Comparison of ENCODE assay signal across 9 mouse cellular contexts in genomic region chr7:118295275-118295674, GRCm38 (mm10). TPM values are rescaled to one million over a fixed set of nuclear protein-coding genes. Genes with fewer than 3 reads are reported as not detected.
DNase-seq lines count a peak whose midpoint lies in the region; ATAC-seq and TF ChIP-seq lines count a peak whose summit lies in the region.
"Had no signal": no experiment of that assay in that cellular context is flagged by ENCODE, and none has a peak within 500 bp of the region (broad histone marks: within the 10 kb centered on the region; RNA-seq: fewer than 3 reads in every experiment).

No protein-coding gene starts in this region.

- POLR2A ChIA-PET in Patski (lab: Charles Lee): interaction anchor here (0.9 kb wide), 1 partner anchor 62 kb away, joined by 3 read pairs; no protein-coding TSS in a partner anchor

- WGBS in intestine, postnatal 0 days: 76% methylated on average over 11 of the region's 11 CpGs
- 77% methylated on average over 11 of the region's 11 CpGs for WGBS in intestine, embryonic 16.5 days
- 83% methylated on average over 11 of the region's 11 CpGs for WGBS in forebrain, postnatal 0 days
- WGBS in midbrain, embryonic 11.5 days: 80% methylated on average over 11 of the region's 11 CpGs

- H3K4me2 ChIP-seq in intestine, postnatal 0 days (replicated peaks; ENCODE audit: low read depth): no peak overlapping the region
- H3K4me2 ChIP-seq in intestine, embryonic 16.5 days (ENCODE audit: low read depth, low read length): no peak overlapping the region
- H3K4me2 ChIP-seq in forebrain, postnatal 0 days (ENCODE audit: low read depth): no peak overlapping the region
- H3K4me2 ChIP-seq in midbrain, embryonic 11.5 days: no peak overlapping the region

- no peak overlapping the region for H3K4me3 ChIP-seq in intestine, postnatal 0 days (ENCODE audit: low read depth, low read length)
- no peak overlapping the region for H3K4me3 ChIP-seq in intestine, embryonic 16.5 days (ENCODE audit: low read length)
- H3K4me3 ChIP-seq in forebrain, postnatal 0 days (ENCODE audit: low read depth, low read length): no peak overlapping the region
- H3K4me3 ChIP-seq in midbrain, embryonic 11.5 days (ENCODE audit: low read depth, low read length): no peak overlapping the region

- 0 out of 2 replicates have a peak, but pooled peaks have one; percentile 3 for ATAC-seq in intestine, postnatal 0 days
- ATAC-seq in intestine, embryonic 16.5 days: no peak
- no peak for ATAC-seq in Patski
- peak; percentile 53; the same call in 1 of the 2 replicates for ATAC-seq in megakaryocyte, adult 5-6 weeks (ENCODE audit: poor library complexity, severe bottlenecking)
- ATAC-seq in forebrain, postnatal 0 days: no peak
- no peak for ATAC-seq in midbrain, embryonic 11.5 days (ENCODE audit: low FRiP score)
- ATAC-seq: forebrain, embryonic 16.5 days had no signal

- peak; percentile 51 for TF ChIP-seq CTCF in intestine, postnatal 0 days (IDR thresholded peaks at IDR 0.05; ENCODE audit: low read depth)
- TF ChIP-seq CTCF in Patski (IDR thresholded peaks at IDR 0.05): peak; percentile 76
- TF ChIP-seq CTCF in forebrain, postnatal 0 days (IDR thresholded peaks at IDR 0.05; ENCODE audit: low read depth): no peak

- no peak overlapping the region for H3K9ac ChIP-seq in intestine, postnatal 0 days (ENCODE audit: low read depth, low read length)
- no peak overlapping the region for H3K9ac ChIP-seq in intestine, embryonic 16.5 days (ENCODE audit: low read depth, low read length)
- H3K9ac ChIP-seq in forebrain, postnatal 0 days: no peak overlapping the region
- no peak overlapping the region for H3K9ac ChIP-seq in midbrain, embryonic 11.5 days (ENCODE audit: low read length)

- H3K4me1 ChIP-seq in intestine, postnatal 0 days (replicated peaks; ENCODE audit: control insufficient read depth, insufficient read depth, low read length): no peaks in the 10 kb centered on the region
- H3K4me1 ChIP-seq in intestine, embryonic 16.5 days (ENCODE audit: control insufficient read depth, insufficient read depth, low read length): no peaks in the 10 kb centered on the region
- H3K4me1 ChIP-seq in forebrain, postnatal 0 days (ENCODE audit: insufficient read depth): no peaks in the 10 kb centered on the region
- H3K4me1 ChIP-seq in midbrain, embryonic 11.5 days (ENCODE audit: control insufficient read depth, insufficient read depth, low read length): peaks cover 3% of the 10 kb centered on the region; the same call in 1 of the 2 replicates

- H3K9me3 ChIP-seq in intestine, postnatal 0 days (ENCODE audit: control insufficient read depth): no peaks in the 10 kb centered on the region; the same call in 1 of the 2 replicates
- peaks cover 6% of the 10 kb centered on the region; the same call in 1 of the 2 replicates for H3K9me3 ChIP-seq in intestine, embryonic 16.5 days (ENCODE audit: control insufficient read depth, low read length)
- 0 out of 2 replicates have a peak, but pooled peaks cover 6% of the 10 kb centered on the region for H3K9me3 ChIP-seq in forebrain, postnatal 0 days (ENCODE audit: low read length)
- peaks cover 5% of the 10 kb centered on the region; the same call in 1 of the 2 replicates for H3K9me3 ChIP-seq in midbrain, embryonic 11.5 days (ENCODE audit: control insufficient read depth, low read length)

- in situ Hi-C loops in Patski (cut with MboI; ENCODE audit: low pct_unique_long_range_greater_than_20kb): loop anchor here (10.0 kb wide), 1 partner anchor 170 kb away; the partner anchor contains the start of gene Arl6ip1

- peak; percentile 85 to 88 for DNase-seq in B cell, adult 2 months
- DNase-seq in Patski (ENCODE audit: low read depth, low spot score): no peak
- DNase-seq in forebrain, postnatal 0 days: no peak
- no peak for DNase-seq in midbrain, embryonic 11.5 days (ENCODE audit: low spot score, missing footprints)
- DNase-seq in frontal cortex, postnatal 25 days (ENCODE audit: low spot score in 2 of 2): no peak

- H3K27me3 ChIP-seq in intestine, postnatal 0 days (replicated peaks; ENCODE audit: control insufficient read depth, insufficient read depth, low read length): no peaks in the 10 kb centered on the region
- H3K27me3 ChIP-seq in intestine, embryonic 16.5 days (replicated peaks; ENCODE audit: control insufficient read depth, insufficient read depth, low read length): no peaks in the 10 kb centered on the region
- H3K27me3 ChIP-seq in Patski: no peaks in the 10 kb centered on the region
- no peaks in the 10 kb centered on the region for H3K27me3 ChIP-seq in forebrain, postnatal 0 days (ENCODE audit: insufficient read depth, low read length)
- H3K27me3 ChIP-seq in midbrain, embryonic 11.5 days (ENCODE audit: control insufficient read depth, insufficient read depth, low read length): no peaks in the 10 kb centered on the region

- H3K36me3 ChIP-seq in intestine, postnatal 0 days (ENCODE audit: control insufficient read depth, insufficient read depth): no peaks in the 10 kb centered on the region
- no peaks in the 10 kb centered on the region for H3K36me3 ChIP-seq in intestine, embryonic 16.5 days (ENCODE audit: control insufficient read depth, insufficient read depth, low read length)
- no peaks in the 10 kb centered on the region for H3K36me3 ChIP-seq in forebrain, postnatal 0 days (ENCODE audit: insufficient read depth)
- no peaks in the 10 kb centered on the region for H3K36me3 ChIP-seq in midbrain, embryonic 11.5 days (ENCODE audit: control insufficient read depth, insufficient read depth, low read length)

- CTCF ChIA-PET in Patski (lab: Charles Lee): interaction anchor here (1.0 to 1.1 kb wide), 3 partner anchors 18 to 89 kb away, joined by 3 to 4 read pairs (median 3); no protein-coding TSS in a partner anchor

- H3K27ac ChIP-seq in intestine, postnatal 0 days (ENCODE audit: low read depth, low read length): no peak overlapping the region
- no peak overlapping the region for H3K27ac ChIP-seq in intestine, embryonic 16.5 days (ENCODE audit: low read length)
- no peak overlapping the region for H3K27ac ChIP-seq in forebrain, postnatal 0 days (ENCODE audit: low read depth, low read length)
- H3K27ac ChIP-seq in midbrain, embryonic 11.5 days (ENCODE audit: low read depth, low read length): no peak overlapping the region

RNA-seq across cellular contexts. Expression of gene Smg1, which starts 51.8 kb away (rescaled TPM):
- 6.7 and 7.9 TPM in 2 replicates for polyA plus RNA-seq in intestine, postnatal 0 days (2015; fragmentation: Nextera tagmentation; extraction: Ambion mirVana)
- 10.1 and 10.8 TPM in 2 replicates for polyA plus RNA-seq in intestine, embryonic 16.5 days (2015; fragmentation: Nextera tagmentation; extraction: Ambion mirVana)
- polyA plus RNA-seq in Patski (2021): 30.6 TPM
- 55.5 and 70.0 TPM in 2 replicates for total RNA-seq in megakaryocyte, adult 5-6 weeks (2015)
- 43.3 and 57.1 TPM in 2 replicates for total RNA-seq in megakaryocyte, adult 5-6 weeks (2017)
- 46.1 and 57.4 TPM in 2 replicates for total RNA-seq in forebrain, postnatal 0 days (2014; rRNA removed)
- 7.2 and 14.2 TPM in 2 replicates for polyA plus RNA-seq in forebrain, postnatal 0 days (2015; fragmentation: Nextera tagmentation; extraction: Ambion mirVana)
- 17.4 and 19.1 TPM in 2 replicates for polyA plus RNA-seq in midbrain, embryonic 11.5 days (2014; fragmentation: Nextera tagmentation; extraction: Ambion mirVana)

Comparison
In these comparisons a context has a peak if more than half of its experiments do, and no peak if none do; other contexts are left out.
1. ATAC-seq: peak in intestine, postnatal 0 days (single experiment) and megakaryocyte, adult 5-6 weeks (single experiment); none in intestine, embryonic 16.5 days (single experiment), Patski (single experiment), forebrain, postnatal 0 days (single experiment) and midbrain, embryonic 11.5 days (single experiment).
2. DNase-seq: peak in B cell, adult 2 months (2 of 2); none in Patski (single experiment), forebrain, postnatal 0 days (single experiment), midbrain, embryonic 11.5 days (single experiment) and frontal cortex, postnatal 25 days (0 of 2).